Mouse (Mus musculus): ENCODE data around the gene Fancf.

The Fancf gene

DNA sequence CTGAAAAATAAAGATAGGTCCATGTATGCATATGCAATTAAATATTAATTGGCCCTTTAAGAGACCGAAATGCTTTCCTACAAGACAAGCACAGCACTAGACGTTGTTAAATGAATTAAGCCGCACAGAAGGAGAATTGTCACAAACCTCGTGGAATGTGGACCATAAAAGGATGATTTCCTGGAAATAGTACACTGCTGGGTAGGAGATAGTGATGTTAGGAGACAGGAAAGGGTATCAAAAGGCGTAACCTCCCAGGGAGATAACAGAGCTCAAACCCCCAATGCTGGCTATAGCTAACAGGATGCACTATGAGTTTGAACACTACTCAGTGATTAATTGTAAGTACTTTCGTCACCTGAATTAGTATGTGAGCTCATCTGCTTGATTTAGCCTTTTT, 11.2 kb downstream of the Fancf start:
- DNase-seq (ENCODE audit: low spot score in 2 of 2): no peak

DNA sequence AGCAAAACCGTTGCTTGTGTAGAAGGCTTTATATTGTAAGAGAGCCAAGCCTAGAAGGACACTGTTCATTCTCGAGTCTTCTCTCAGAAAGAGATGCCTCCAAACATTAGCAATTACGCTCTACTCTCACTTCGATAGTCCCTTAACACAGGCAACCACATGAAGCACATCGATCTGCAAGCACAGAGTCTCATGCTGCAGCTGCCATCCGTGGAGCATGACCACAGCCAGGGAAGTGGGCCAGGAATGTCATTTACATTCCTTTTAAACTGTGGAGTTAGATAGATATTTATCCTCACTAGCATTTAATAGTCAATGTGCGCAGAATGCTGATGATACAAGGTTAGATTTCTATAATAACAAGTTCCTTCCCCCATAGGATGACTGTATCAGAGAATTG, 21.6 kb downstream of the Fancf start:
- DNase-seq (ENCODE audit: low spot score in 2 of 2): no peak

DNA sequence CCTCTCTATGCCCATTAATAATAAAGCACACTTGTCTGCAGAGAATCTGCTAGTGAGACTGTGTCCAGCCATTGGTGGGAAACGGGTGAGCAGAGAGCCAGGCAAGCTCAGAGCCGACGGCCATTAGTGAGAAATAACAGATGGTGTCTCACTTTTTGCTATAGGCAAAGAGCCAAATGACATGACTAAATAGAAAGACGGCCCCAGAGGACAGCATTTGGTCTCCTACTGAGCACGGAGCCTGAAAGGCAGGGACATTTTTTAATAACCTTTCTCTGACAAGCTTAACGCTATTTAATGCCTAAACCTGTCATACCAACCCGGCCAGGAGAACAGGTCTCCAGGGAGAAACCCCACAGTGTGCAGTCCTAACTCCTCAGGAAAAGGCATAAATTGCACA, 30.1 kb downstream of the Fancf start:
- peak in 1 of 2 experiments; percentile 27 for DNase-seq (ENCODE audit: low spot score in 2 of 2)

DNA sequence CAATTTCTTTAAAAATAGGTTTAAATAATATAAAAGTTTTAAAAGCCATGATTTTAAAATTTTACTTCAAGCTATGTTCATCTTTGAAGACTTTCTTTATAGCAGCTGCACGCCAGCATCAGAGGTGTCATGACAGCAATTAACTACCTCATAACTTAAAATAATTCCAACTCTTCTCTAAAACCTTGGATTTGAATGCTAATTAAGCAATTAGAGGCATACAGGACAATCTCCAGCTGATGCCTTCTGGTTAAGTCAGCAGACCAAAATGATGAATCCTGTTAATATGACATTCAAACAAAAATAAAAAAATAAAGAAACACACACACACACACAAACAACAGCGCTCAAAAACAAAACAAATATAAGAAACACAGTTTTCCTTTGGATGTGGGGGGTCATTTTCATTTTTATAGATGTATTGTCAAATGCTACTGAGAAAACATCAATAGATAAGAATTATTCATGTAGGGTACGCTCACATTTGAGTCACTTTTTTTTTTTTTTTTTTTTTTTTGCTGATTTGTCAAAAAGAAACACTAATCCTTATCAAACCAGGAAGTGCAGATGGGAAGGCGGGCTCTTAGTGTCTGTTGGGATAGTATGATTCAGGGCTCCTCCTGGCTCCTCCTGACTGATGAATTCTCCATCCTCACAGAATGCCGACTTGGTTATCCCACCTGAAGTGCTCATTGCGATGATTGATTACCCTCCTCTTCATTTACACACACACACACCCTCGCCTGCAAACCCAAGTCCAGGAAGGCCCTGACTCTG, 38.3 kb downstream of the Fancf start:
- no peak for DNase-seq (ENCODE audit: low spot score in 2 of 2)

DNA sequence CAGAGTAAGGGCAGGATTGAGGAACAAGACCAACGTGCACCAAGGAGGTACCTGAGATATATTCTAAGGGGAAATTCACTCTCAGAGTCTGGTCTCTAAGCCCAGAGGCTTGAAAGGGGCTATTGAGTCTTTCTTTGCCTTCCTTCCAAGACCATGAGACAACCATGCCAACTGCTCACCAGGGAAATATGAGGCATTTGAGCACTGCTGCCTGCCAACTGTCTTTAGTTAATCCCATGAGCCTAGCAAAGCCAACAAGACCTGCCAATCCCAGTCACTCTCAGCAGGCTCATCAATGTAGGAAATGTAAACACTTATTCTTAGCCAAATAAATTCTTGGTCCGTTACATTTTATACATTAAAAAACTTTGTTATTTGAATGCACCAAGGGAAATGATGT, 40.6 kb downstream of the Fancf start:
- DNase-seq (ENCODE audit: low spot score in 2 of 2): peak in 1 of 2 experiments; percentile 26

DNA sequence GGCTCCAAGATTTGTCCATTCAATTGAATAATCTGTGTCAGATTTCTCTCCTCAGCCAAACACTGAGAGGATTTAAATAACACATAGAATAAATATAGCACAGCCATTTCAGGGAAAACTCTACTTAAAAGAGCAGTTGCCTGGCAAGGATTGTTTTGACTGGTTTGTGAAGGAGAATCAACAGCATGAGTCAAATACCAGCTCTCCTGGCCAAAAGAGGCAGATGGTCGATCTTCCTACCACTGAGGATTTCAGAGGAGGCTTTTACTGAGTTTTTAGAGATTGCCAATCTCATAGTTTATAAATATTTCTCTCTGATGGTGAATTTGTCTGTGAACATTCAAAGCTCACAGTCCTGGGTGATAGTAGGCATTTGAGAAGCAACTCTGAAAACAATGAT, 42.2 kb downstream of the Fancf start:
- no peak for DNase-seq (ENCODE audit: low spot score in 2 of 2)

DNA sequence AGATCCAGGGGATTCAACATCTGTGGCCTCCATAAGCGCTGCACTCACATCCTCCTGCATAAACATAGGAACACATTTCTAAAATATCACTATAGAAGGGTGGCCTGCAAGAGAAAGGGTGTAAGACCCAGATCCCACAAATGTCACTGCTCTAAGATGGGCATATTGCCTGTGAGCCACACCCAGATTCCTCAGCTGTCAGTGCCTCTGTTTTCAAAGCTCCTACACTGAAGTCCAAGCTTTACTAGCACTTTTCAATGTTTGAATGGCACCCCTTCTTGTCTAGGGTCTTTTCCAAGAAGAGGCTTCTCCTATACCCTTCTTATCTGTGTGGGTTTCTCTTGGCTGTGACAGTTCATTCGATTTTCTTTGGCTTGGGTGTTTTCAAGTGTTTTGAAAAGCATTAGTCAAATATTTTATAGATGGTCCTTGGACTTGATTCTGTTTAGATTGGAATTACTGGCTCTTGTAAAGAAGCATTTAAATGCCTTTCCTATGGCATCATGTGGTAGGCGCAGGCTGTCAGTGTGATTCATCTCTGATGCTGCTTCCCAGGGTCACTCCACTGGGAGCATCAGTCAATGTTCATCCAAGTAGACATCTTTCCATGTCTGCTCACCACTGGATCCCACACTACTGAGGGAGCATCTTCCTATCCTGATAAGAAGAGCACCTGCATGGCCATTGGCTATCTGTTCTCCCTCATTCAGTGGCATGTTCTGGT, 43.7 kb downstream of the Fancf start:
- no peak for DNase-seq (ENCODE audit: low spot score in 2 of 2)

DNA sequence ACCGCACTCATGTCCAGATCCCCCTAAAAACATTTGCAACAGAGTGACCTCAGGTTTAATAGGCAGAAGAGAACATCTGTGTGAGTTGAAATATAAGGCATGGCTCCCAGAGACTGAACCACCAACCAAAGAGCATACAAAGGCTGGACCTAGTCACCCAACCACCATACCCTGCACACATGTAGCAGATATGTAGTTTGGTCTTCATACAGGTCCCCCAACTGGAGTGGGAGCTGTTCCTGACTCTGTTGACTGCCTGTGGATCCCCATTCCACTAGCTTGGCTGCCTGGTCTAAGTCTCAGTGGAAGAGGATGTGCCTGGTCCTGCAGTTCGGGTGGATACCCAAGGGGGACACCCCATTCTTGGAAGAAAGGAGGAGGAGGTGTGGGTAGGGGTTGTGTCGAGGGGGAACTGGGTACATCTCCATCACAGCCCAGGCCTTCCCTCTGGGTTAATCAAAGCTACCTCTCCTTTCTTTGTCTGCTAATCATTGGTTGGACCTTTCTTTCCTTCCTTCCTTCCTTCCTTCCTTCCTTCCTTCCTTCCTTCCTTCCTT, 45.7 kb downstream of the Fancf start:
- no peak for DNase-seq (ENCODE audit: low spot score in 2 of 2)

DNA sequence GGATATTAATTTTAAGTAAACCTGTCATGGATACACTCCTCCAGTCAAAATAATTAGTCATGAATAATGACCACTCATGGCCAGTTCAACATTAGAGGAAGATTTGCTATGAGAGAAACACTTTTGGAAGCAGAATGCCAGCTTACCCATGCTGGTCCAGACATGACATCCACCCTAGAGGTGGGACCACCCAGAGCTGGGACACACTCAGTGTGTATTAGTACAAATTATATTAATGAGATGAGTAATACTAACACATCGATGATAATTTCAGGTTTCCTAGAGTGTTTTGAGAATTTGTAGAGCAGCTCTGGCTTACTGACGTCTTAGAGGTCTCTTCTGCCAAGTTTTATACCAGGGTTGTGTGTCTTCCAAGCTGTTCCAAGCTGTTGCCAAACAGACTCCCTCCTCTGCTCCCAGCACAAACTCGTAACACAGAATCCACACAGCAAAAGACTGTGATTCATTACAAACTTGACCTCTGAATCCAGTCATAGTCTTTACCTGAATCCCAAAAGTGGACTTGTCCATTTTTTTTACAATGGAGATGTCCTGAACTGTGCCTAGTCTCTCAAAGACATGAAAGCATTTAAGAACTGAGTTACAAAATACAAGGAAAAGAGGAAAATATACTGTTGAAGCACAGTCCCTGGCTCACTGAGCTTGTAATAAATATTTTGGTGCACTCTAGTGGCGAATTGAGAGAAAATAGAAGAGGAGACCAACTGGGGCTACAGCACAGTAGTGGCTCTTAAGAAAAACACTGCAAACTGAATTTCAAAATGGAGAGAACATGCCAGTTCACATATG, 46.4 kb downstream of the Fancf start:
- DNase-seq (ENCODE audit: low spot score in 2 of 2): no peak

Data from cerebellum, postnatal 4 days (tissue).